Mouse (Mus musculus) megakaryocyte, embryonic 14.5 days (primary cell): ENCODE data around the gene H2-Eb2.

Experiments
- FLI1 ChIP-seq: IDR thresholded peaks from 2 replicates; pipeline ENCODE4 v1.6.1; 2012; ENCODE audit warnings: low read length, inconsistent platforms, mixed read lengths
- GATA1 ChIP-seq: IDR thresholded peaks from 3 replicates; pipeline ENCODE4 v1.6.1; 2012; ENCODE audit warnings: mixed read lengths, low read length, inconsistent platforms, borderline replicate concordance

DNA sequence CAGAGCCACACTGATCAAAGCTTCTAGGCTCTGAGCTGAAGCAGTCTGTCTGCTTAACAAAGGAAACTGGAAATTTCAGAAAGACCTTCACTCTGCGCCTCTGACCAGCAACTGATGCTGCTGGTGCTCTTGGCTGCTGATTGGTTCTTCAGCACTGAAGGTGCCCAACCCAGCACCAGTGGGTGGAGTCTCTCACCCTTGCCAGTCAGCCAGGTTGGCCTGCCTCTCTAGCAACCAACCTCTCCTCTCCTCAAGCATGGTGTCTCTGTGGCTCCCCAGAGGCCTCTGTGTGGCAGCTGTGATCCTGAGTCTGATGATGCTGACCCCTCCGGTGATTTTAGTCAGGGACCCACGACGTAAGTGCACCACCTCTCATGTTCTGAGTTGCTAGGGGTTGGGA is at the start of gene H2-Eb2:
- TF ChIP-seq GATA1 (no peak), FLI1 (no peak)
